Mouse (Mus musculus) stomach, postnatal 0 days (tissue): Measurements from ENCODE around the gene Lrrc61. TPM values are rescaled to one million over a fixed set of nuclear protein-coding genes. Genes with fewer than 3 reads are reported as not detected.
A peak's percentile ranks its signal among the peaks of the same experiment; 100 is the strongest.

Source experiments
- ATAC-seq: fragments of 200-750 bp; cut with Nextera tagmentation; 2 replicates; pipeline ENCODE4 v1.8.0; 2017; ENCODE audit not compliant: low FRiP score, low TSS enrichment
- DNase-seq: peaks from one replicate; pipeline ENCODE4 v3.0.0-alpha.2; 2016; ENCODE audit warnings: low spot score
- H3K27ac ChIP-seq: fragments of 300-500 bp; sonication (generic); replicated peaks from 2 replicates; pipeline ENCODE4 v1.5.1; 2014; ENCODE audit warnings: mild to moderate bottlenecking, control low read depth
- H3K27me3 ChIP-seq: fragments of 300-500 bp; sonication (generic); 2 replicates; pipeline ENCODE4 v1.6.1; 2014; ENCODE audit warnings: low read length; ENCODE audit not compliant: control insufficient read depth, insufficient read depth
- H3K36me3 ChIP-seq: fragments of 300-500 bp; sonication (generic); 2 replicates; pipeline ENCODE4 v1.6.1; 2014; ENCODE audit warnings: low read length, mixed read lengths; ENCODE audit not compliant: control insufficient read depth, insufficient read depth
- H3K4me1 ChIP-seq: fragments of 300-500 bp; sonication (generic); replicated peaks from 2 replicates; pipeline ENCODE4 v1.6.1; 2014; ENCODE audit warnings: antibody characterized with exemption; ENCODE audit not compliant: control insufficient read depth, insufficient read depth
- H3K4me2 ChIP-seq: fragments of 300-500 bp; sonication (generic); replicated peaks from 2 replicates; pipeline ENCODE4 v1.6.1; 2014; ENCODE audit warnings: low read depth, mild to moderate bottlenecking, control low read depth, moderate library complexity
- H3K4me3 ChIP-seq: fragments of 300-500 bp; sonication (generic); 2 replicates; pipeline ENCODE4 v1.5.1; 2014; ENCODE audit warnings: low read depth, low read length, control low read depth
- H3K9ac ChIP-seq: fragments of 300-500 bp; sonication (generic); 2 replicates; pipeline ENCODE4 v1.6.1; 2014; ENCODE audit warnings: mild to moderate bottlenecking, low read length, control low read depth, mixed read lengths
- H3K9me3 ChIP-seq: fragments of 300-500 bp; sonication (generic); 2 replicates; pipeline ENCODE4 v1.6.1; 2016; ENCODE audit warnings: low read length; ENCODE audit not compliant: control insufficient read depth
- CTCF ChIP-seq: IDR thresholded peaks from 2 replicates; pipeline ENCODE4 v1.5.1; 2016; ENCODE audit warnings: antibody characterized with exemption, low read depth, mild to moderate bottlenecking, moderate library complexity
- EP300 ChIP-seq: optimal IDR thresholded peaks from 2 replicates; pipeline ENCODE3; 2016; ENCODE audit warnings: antibody characterized with exemption
- WGBS: fragments of 180-500 bp; shearing (Covaris S2); extraction: QIAGEN DNeasy Blood & Tissue Kit; methylation state at CpG from one replicate; pipeline ENCODE4 v1.1.7; 2014; 5-methylcytosine and 5-hydroxymethylcytosine counted together
- polyA plus RNA-seq: library from polyadenylated mRNA; unstranded; fragments of >200 nt; fragmentation: Nextera tagmentation; extraction: Ambion mirVana; gene quantifications from 2 replicates; pipeline ENCODE4 v1.2.1, GENCODE M21; 2015

The Lrrc61 gene
- polyA plus RNA-seq, 1 experiment from 2014 or later = 3.9 TPM

- Histone ChIP-seq H3K4me3 (no peak overlapping the region), H3K36me3 (peaks cover 2% of the 10 kb centered on the region; the same call in 1 of the 2 replicates), H3K27ac (no peak overlapping the region), H3K4me2 (no peak overlapping the region), H3K9me3 (no peaks in the 10 kb centered on the region), H3K27me3 (no peaks in the 10 kb centered on the region), H3K4me1 (peaks cover 1% of the 10 kb centered on the region; the same call in 1 of the 2 replicates), H3K9ac (no peak overlapping the region)
- DNase-seq (no peak), ATAC-seq (no peak)
- WGBS = 73% methylated on average over 3 of the region's 3 CpGs
- TF ChIP-seq EP300 (no peak), CTCF (no peak)
Measured at GRCm38 (mm10) chr6:48573981-48574380, 19.4 kb downstream of the Lrrc61 start.

- TF ChIP-seq EP300 (no peak), CTCF (no peak)
- no peak overlapping the region for H3K9ac ChIP-seq
- H3K4me1 ChIP-seq = peaks cover 4% of the 10 kb centered on the region; the same call in 1 of the 2 replicates
- DNase-seq = no peak
- no peak overlapping the region for H3K4me3 ChIP-seq
- H3K27ac ChIP-seq = peak overlapping the region; percentile 83
- H3K4me2 ChIP-seq = no peak overlapping the region
- no peaks in the 10 kb centered on the region for H3K27me3 ChIP-seq
- no peaks in the 10 kb centered on the region for H3K36me3 ChIP-seq
- ATAC-seq = no peak
- no peaks in the 10 kb centered on the region for H3K9me3 ChIP-seq
- 23% methylated on average over 5 of the region's 5 CpGs for WGBS
Measured at GRCm38 (mm10) chr6:48578736-48579135, 24.1 kb downstream of the Lrrc61 start.

GRCm38 (mm10) chr6:48579215-48579648 is 24.6 kb downstream of the Lrrc61 start:
- 18% methylated on average over 5 of the region's 5 CpGs for WGBS

GRCm38 (mm10) chr6:48581257-48581656 is 26.7 kb downstream of the Lrrc61 start:
- 44% methylated on average over 3 of the region's 3 CpGs for WGBS
- Histone ChIP-seq H3K36me3 (no peaks in the 10 kb centered on the region), H3K4me1 (peaks cover 4% of the 10 kb centered on the region; the same call in 1 of the 2 replicates), H3K4me2 (no peak overlapping the region), H3K9ac (no peak overlapping the region), H3K27me3 (no peaks in the 10 kb centered on the region), H3K9me3 (no peaks in the 10 kb centered on the region), H3K4me3 (no peak overlapping the region), H3K27ac (peak overlapping the region; percentile 40; the same call in 1 of the 2 replicates)
- TF ChIP-seq CTCF = no peak
- TF ChIP-seq EP300 = no peak
- ATAC-seq (no peak), DNase-seq (no peak)

More at GRCm38 (mm10) chr6:48579215-48579648, 24.6 kb downstream of the Lrrc61 start:
- Histone ChIP-seq H3K27ac (peak overlapping the region; percentile 83), H3K9me3 (no peaks in the 10 kb centered on the region), H3K4me1 (peaks cover 4% of the 10 kb centered on the region; the same call in 1 of the 2 replicates), H3K4me3 (no peak overlapping the region), H3K4me2 (peak overlapping the region; percentile 29; the same call in 1 of the 2 replicates), H3K27me3 (no peaks in the 10 kb centered on the region), H3K9ac (peak overlapping the region; percentile 41), H3K36me3 (no peaks in the 10 kb centered on the region)
- ATAC-seq (peak; percentile 77; the same call in 1 of the 2 replicates), DNase-seq (no peak)
- TF ChIP-seq EP300 = no peak
- no peak for TF ChIP-seq CTCF

- no peak overlapping the region for H3K27ac ChIP-seq
- ATAC-seq (0 out of 2 replicates have a peak, but pooled peaks have one; percentile 42), DNase-seq (no peak)
- no peak for TF ChIP-seq EP300
- peak; percentile 88 for TF ChIP-seq CTCF
- no peaks in the 10 kb centered on the region for H3K27me3 ChIP-seq
- no peak overlapping the region for H3K4me2 ChIP-seq
- 75% methylated on average over 3 of the region's 3 CpGs for WGBS
- no peak overlapping the region for H3K4me3 ChIP-seq
- H3K36me3 ChIP-seq = no peaks in the 10 kb centered on the region
- no peaks in the 10 kb centered on the region for H3K9me3 ChIP-seq
- H3K9ac ChIP-seq = no peak overlapping the region
- H3K4me1 ChIP-seq = peaks cover 4% of the 10 kb centered on the region; the same call in 1 of the 2 replicates
Measured at GRCm38 (mm10) chr6:48582037-48582436, 27.4 kb downstream of the Lrrc61 start.

- Histone ChIP-seq H3K4me2 (no peak within 1 kb of the TSS), H3K27ac (peak within 1 kb of the TSS; percentile 82), H3K9ac (no peak within 1 kb of the TSS), H3K27me3 (no peaks in the 10 kb centered on the region), H3K4me3 (no peak within 1 kb of the TSS), H3K36me3 (no peaks in the 10 kb centered on the region), H3K9me3 (no peaks in the 10 kb centered on the region), H3K4me1 (0 out of 2 replicates have a peak, but pooled peaks cover 3% of the 10 kb centered on the region)
- TF ChIP-seq CTCF = no peak
- no peak for TF ChIP-seq EP300
- 29% methylated on average over 6 of the region's 6 CpGs for WGBS
- ATAC-seq = no peak
- DNase-seq = no peak
Measured at GRCm38 (mm10) chr6:48589194-48589750, 34.7 kb downstream of the Lrrc61 start, which contains the start of gene Gm45021. Gm45021 (plus strand) TSS chr6:48589610.
